14 mouse cellular contexts compared by ENCODE assay signal in genomic region chr11:84395010-84395409, GRCm38 (mm10).
DNase-seq lines count a peak whose midpoint lies in the region; ATAC-seq and TF ChIP-seq lines count a peak whose summit lies in the region.
"Had no signal": no experiment of that assay in that cellular context is flagged by ENCODE, and none has a peak within 500 bp of the region (broad histone marks: within the 10 kb centered on the region; RNA-seq: fewer than 3 reads in every experiment).

No protein-coding gene starts in this region.

- H3K4me2 ChIP-seq in heart, postnatal 0 days (ENCODE audit: low read depth, low read length): no peak overlapping the region
- H3K4me2 ChIP-seq in stomach, postnatal 0 days (replicated peaks; ENCODE audit: low read depth): no peak overlapping the region
- no peak overlapping the region for H3K4me2 ChIP-seq in forebrain, embryonic 13.5 days
- no peak overlapping the region for H3K4me2 ChIP-seq in forebrain, embryonic 11.5 days (ENCODE audit: low read depth, low read length, severe bottlenecking)
- H3K4me2 ChIP-seq: embryonic facial prominence, embryonic 15.5 days; limb, embryonic 12.5 days; lung, embryonic 15.5 days had no signal

- TF ChIP-seq CTCF in heart, postnatal 0 days (IDR thresholded peaks at IDR 0.05; ENCODE audit: low read depth): peak; percentile 21; the same call in 1 of the 2 replicates
- TF ChIP-seq CTCF in liver, adult 2 months (IDR thresholded peaks at IDR 0.05; ENCODE audit: low read depth, low read length): no peak
- peak; percentile 17; the same call in 1 of the 2 replicates for TF ChIP-seq CTCF in stomach, postnatal 0 days (IDR thresholded peaks at IDR 0.05; ENCODE audit: low read depth)

- no peak overlapping the region for H3K27ac ChIP-seq in heart, postnatal 0 days (ENCODE audit: low read depth)
- no peak overlapping the region for H3K27ac ChIP-seq in heart, embryonic 10.5 days
- H3K27ac ChIP-seq in liver, adult 2 months (replicated peaks; ENCODE audit: insufficient read depth, low read depth, low read length): no peak overlapping the region
- no peak overlapping the region for H3K27ac ChIP-seq in stomach, postnatal 0 days (replicated peaks)
- H3K27ac ChIP-seq in forebrain, embryonic 13.5 days: no peak overlapping the region
- H3K27ac ChIP-seq in forebrain, embryonic 11.5 days (ENCODE audit: low read depth, low read length): no peak overlapping the region
- H3K27ac ChIP-seq: embryonic facial prominence, embryonic 15.5 days; layer of hippocampus, adult 2 months; limb, embryonic 12.5 days; lung, embryonic 15.5 days had no signal

- H3K27me3 ChIP-seq in heart, postnatal 0 days (ENCODE audit: control insufficient read depth, insufficient read depth, low read length): no peaks in the 10 kb centered on the region
- no peaks in the 10 kb centered on the region for H3K27me3 ChIP-seq in heart, embryonic 10.5 days (ENCODE audit: insufficient read depth, poor library complexity, severe bottlenecking)
- H3K27me3 ChIP-seq in liver, adult 2 months (ENCODE audit: control insufficient read depth, insufficient read depth, low read length): no peaks in the 10 kb centered on the region
- H3K27me3 ChIP-seq in stomach, postnatal 0 days (ENCODE audit: control insufficient read depth, insufficient read depth, low read length): no peaks in the 10 kb centered on the region
- H3K27me3 ChIP-seq in forebrain, embryonic 13.5 days: no peaks in the 10 kb centered on the region
- no peaks in the 10 kb centered on the region for H3K27me3 ChIP-seq in forebrain, embryonic 11.5 days (ENCODE audit: control insufficient read depth, insufficient read depth, low read length)
- H3K27me3 ChIP-seq: embryonic facial prominence, embryonic 15.5 days; limb, embryonic 12.5 days; lung, embryonic 15.5 days had no signal

- TF ChIP-seq POLR2A in liver, adult 2 months (IDR thresholded peaks at IDR 0.05; ENCODE audit: extremely low read depth, insufficient read depth, low read length): no peak

- H3K36me3 ChIP-seq in heart, postnatal 0 days (replicated peaks; ENCODE audit: control insufficient read depth, insufficient read depth, low read length): peaks cover 14% of the 10 kb centered on the region
- peaks cover 35% of the 10 kb centered on the region for H3K36me3 ChIP-seq in heart, embryonic 10.5 days
- H3K36me3 ChIP-seq in liver, adult 2 months (ENCODE audit: control insufficient read depth, insufficient read depth, low read length): peaks cover 65% of the 10 kb centered on the region
- peaks cover 2% of the 10 kb centered on the region; the same call in 1 of the 2 replicates for H3K36me3 ChIP-seq in stomach, postnatal 0 days (ENCODE audit: control insufficient read depth, insufficient read depth, low read length)
- H3K36me3 ChIP-seq in forebrain, embryonic 13.5 days (ENCODE audit: poor library complexity, severe bottlenecking): peaks cover 45% of the 10 kb centered on the region
- no peaks in the 10 kb centered on the region; the same call in 1 of the 2 replicates for H3K36me3 ChIP-seq in forebrain, embryonic 11.5 days (ENCODE audit: control insufficient read depth, insufficient read depth, low read length)

- no peak overlapping the region for H3K9ac ChIP-seq in heart, postnatal 0 days (replicated peaks; ENCODE audit: low read depth, low read length)
- H3K9ac ChIP-seq in liver, adult 2 months (ENCODE audit: low read depth, low read length): no peak overlapping the region
- H3K9ac ChIP-seq in stomach, postnatal 0 days (ENCODE audit: low read length): no peak overlapping the region
- H3K9ac ChIP-seq in forebrain, embryonic 13.5 days: no peak overlapping the region
- H3K9ac ChIP-seq in forebrain, embryonic 11.5 days (ENCODE audit: low read length): no peak overlapping the region
- H3K9ac ChIP-seq: embryonic facial prominence, embryonic 15.5 days; limb, embryonic 12.5 days; lung, embryonic 15.5 days had no signal

- no peaks in the 10 kb centered on the region for H3K9me3 ChIP-seq in heart, postnatal 0 days (replicated peaks; ENCODE audit: control insufficient read depth, low read length)
- no peaks in the 10 kb centered on the region for H3K9me3 ChIP-seq in heart, embryonic 10.5 days
- no peaks in the 10 kb centered on the region for H3K9me3 ChIP-seq in stomach, postnatal 0 days (ENCODE audit: control insufficient read depth, low read length)
- H3K9me3 ChIP-seq in forebrain, embryonic 13.5 days (replicated peaks): no peaks in the 10 kb centered on the region
- no peaks in the 10 kb centered on the region for H3K9me3 ChIP-seq in forebrain, embryonic 11.5 days (ENCODE audit: control insufficient read depth, low read length)
- H3K9me3 ChIP-seq: embryonic facial prominence, embryonic 15.5 days; limb, embryonic 12.5 days; lung, embryonic 15.5 days had no signal

- peak; percentile 69 for ATAC-seq in heart, postnatal 0 days (ENCODE audit: insufficient read depth, low read depth)
- ATAC-seq in stomach, postnatal 0 days (ENCODE audit: low FRiP score, low TSS enrichment): no peak
- ATAC-seq in forebrain, embryonic 13.5 days: no peak
- no peak for ATAC-seq in forebrain, embryonic 11.5 days (replicated peaks; ENCODE audit: low FRiP score)
- ATAC-seq: CD4-positive, CD25-positive, alpha-beta regulatory T cell, adult 4 months had no signal

- no peak for TF ChIP-seq EP300 in heart, postnatal 0 days (IDR thresholded peaks at IDR 0.05; ENCODE audit: low read depth)
- TF ChIP-seq EP300 in stomach, postnatal 0 days (optimal IDR thresholded peaks at IDR 0.05): no peak

- DNase-seq in heart, postnatal 0 days (ENCODE audit: low spot score): no peak
- DNase-seq in heart, embryonic 10.5 days (ENCODE audit: low spot score): no peak
- peak; percentile 42 for DNase-seq in liver, adult 2 months (ENCODE audit: extremely low read depth, low read depth, low spot score)
- DNase-seq in liver: no peak
- DNase-seq in adrenal gland, postnatal 14 days: peak; percentile 61
- DNase-seq in stomach, postnatal 0 days (ENCODE audit: low spot score): no peak
- no peak for DNase-seq in forebrain, embryonic 11.5 days (ENCODE audit: low spot score)
- DNase-seq: cerebellum, postnatal 25 days had no signal

- 0 out of 2 replicates have a peak, but pooled peaks cover 3% of the 10 kb centered on the region for H3K79me2 ChIP-seq in liver, adult 2 months (ENCODE audit: control insufficient read depth, insufficient read depth, low read length)

- no peak overlapping the region for H3K4me3 ChIP-seq in heart, postnatal 0 days (ENCODE audit: low read depth, low read length)
- no peak overlapping the region for H3K4me3 ChIP-seq in heart, embryonic 10.5 days
- H3K4me3 ChIP-seq in liver, adult 2 months (ENCODE audit: insufficient read depth, low read depth, low read length): no peak overlapping the region
- H3K4me3 ChIP-seq in stomach, postnatal 0 days (ENCODE audit: low read depth, low read length): no peak overlapping the region
- H3K4me3 ChIP-seq in forebrain, embryonic 13.5 days: no peak overlapping the region
- no peak overlapping the region for H3K4me3 ChIP-seq in forebrain, embryonic 11.5 days (ENCODE audit: low read depth, low read length)
- H3K4me3 ChIP-seq: embryonic facial prominence, embryonic 15.5 days; layer of hippocampus, adult 2 months; limb, embryonic 12.5 days; lung, embryonic 15.5 days had no signal

- 41% methylated on average over 1 of the region's 1 CpGs for WGBS in heart, postnatal 0 days
- WGBS in heart, embryonic 10.5 days: 77% methylated on average over 1 of the region's 1 CpGs
- 16% methylated on average over 1 of the region's 1 CpGs for WGBS in liver, adult 2 months
- 50% methylated on average over 1 of the region's 1 CpGs for WGBS in stomach, postnatal 0 days
- WGBS in forebrain, embryonic 13.5 days: 60% methylated on average over 1 of the region's 1 CpGs
- 78% methylated on average over 1 of the region's 1 CpGs for WGBS in forebrain, embryonic 11.5 days

- H3K4me1 ChIP-seq in heart, postnatal 0 days (ENCODE audit: control insufficient read depth, insufficient read depth): peaks cover 3% of the 10 kb centered on the region; the same call in 1 of the 2 replicates
- peaks cover 27% of the 10 kb centered on the region for H3K4me1 ChIP-seq in heart, embryonic 10.5 days
- no peaks in the 10 kb centered on the region for H3K4me1 ChIP-seq in liver, adult 2 months (ENCODE audit: control insufficient read depth, insufficient read depth, low read length)
- H3K4me1 ChIP-seq in stomach, postnatal 0 days (replicated peaks; ENCODE audit: control insufficient read depth, insufficient read depth): no peaks in the 10 kb centered on the region
- H3K4me1 ChIP-seq in forebrain, embryonic 13.5 days: peaks cover 15% of the 10 kb centered on the region
- no peaks in the 10 kb centered on the region; the same call in 1 of the 2 replicates for H3K4me1 ChIP-seq in forebrain, embryonic 11.5 days (replicated peaks; ENCODE audit: control insufficient read depth, insufficient read depth, low read length)
- H3K4me1 ChIP-seq: embryonic facial prominence, embryonic 15.5 days; limb, embryonic 12.5 days; lung, embryonic 15.5 days had no signal

Comparison
In these comparisons a context has a peak if more than half of its experiments do, and no peak if none do; other contexts are left out.
1. DNase-seq: peak in liver, adult 2 months (single experiment) and adrenal gland, postnatal 14 days (single experiment); none in heart, postnatal 0 days (single experiment), heart, embryonic 10.5 days (single experiment), liver (single experiment), stomach, postnatal 0 days (single experiment) and forebrain, embryonic 11.5 days (single experiment).